Mouse (Mus musculus) midbrain, embryonic 15.5 days (tissue): ENCODE data around the gene Islr2. TPM values are rescaled to one million over a fixed set of nuclear protein-coding genes. Genes with fewer than 3 reads are reported as not detected.
A peak's percentile ranks its signal among the peaks of the same experiment; 100 is the strongest.

Source experiments
- ATAC-seq: fragments of 200-750 bp; cut with Nextera tagmentation; replicated peaks from 2 replicates; pipeline ENCODE4 v1.8.0; 2017; ENCODE audit warnings: moderate TSS enrichment
- H3K27ac ChIP-seq: fragments of 300-500 bp; sonication (generic); 2 replicates; pipeline ENCODE4 v1.5.1; 2015; ENCODE audit warnings: mild to moderate bottlenecking, inconsistent platforms
- H3K27me3 ChIP-seq: fragments of 300-500 bp; sonication (generic); replicated peaks from 2 replicates; pipeline ENCODE4 v1.6.1; 2015; ENCODE audit warnings: inconsistent platforms
- H3K36me3 ChIP-seq: fragments of 300-500 bp; sonication (generic); replicated peaks from 2 replicates; pipeline ENCODE4 v1.6.1; 2015; ENCODE audit warnings: inconsistent platforms
- H3K4me1 ChIP-seq: fragments of 300-500 bp; sonication (generic); 2 replicates; pipeline ENCODE4 v1.6.1; 2015; ENCODE audit warnings: inconsistent platforms
- H3K4me2 ChIP-seq: fragments of 300-500 bp; sonication (generic); 2 replicates; pipeline ENCODE4 v1.6.1; 2015; ENCODE audit warnings: inconsistent platforms, mild to moderate bottlenecking, moderate library complexity
- H3K4me3 ChIP-seq: fragments of 300-500 bp; sonication (generic); 2 replicates; pipeline ENCODE4 v1.5.1; 2015; ENCODE audit warnings: mild to moderate bottlenecking, inconsistent platforms
- H3K9ac ChIP-seq: fragments of 300-500 bp; sonication (generic); 2 replicates; pipeline ENCODE4 v1.6.1; 2015; ENCODE audit warnings: mild to moderate bottlenecking, inconsistent platforms
- H3K9me3 ChIP-seq: fragments of 300-500 bp; sonication (generic); 2 replicates; pipeline ENCODE4 v1.6.1; 2016; ENCODE audit warnings: inconsistent platforms
- WGBS: fragments of 180-500 bp; shearing (Covaris S2); methylation state at CpG from one replicate; pipeline ENCODE4 v1.1.7; 2015; ENCODE audit warnings: mixed read lengths; 5-methylcytosine and 5-hydroxymethylcytosine counted together
- polyA plus RNA-seq: library from polyadenylated mRNA; unstranded; fragments of >200 nt; fragmentation: Nextera tagmentation; extraction: Ambion mirVana; gene quantifications from 2 replicates; pipeline ENCODE4 v1.2.1, GENCODE M21; 2015

Islr2 gene
- polyA plus RNA-seq, 1 experiment from 2014 or later, result 44.4 TPM

DNA sequence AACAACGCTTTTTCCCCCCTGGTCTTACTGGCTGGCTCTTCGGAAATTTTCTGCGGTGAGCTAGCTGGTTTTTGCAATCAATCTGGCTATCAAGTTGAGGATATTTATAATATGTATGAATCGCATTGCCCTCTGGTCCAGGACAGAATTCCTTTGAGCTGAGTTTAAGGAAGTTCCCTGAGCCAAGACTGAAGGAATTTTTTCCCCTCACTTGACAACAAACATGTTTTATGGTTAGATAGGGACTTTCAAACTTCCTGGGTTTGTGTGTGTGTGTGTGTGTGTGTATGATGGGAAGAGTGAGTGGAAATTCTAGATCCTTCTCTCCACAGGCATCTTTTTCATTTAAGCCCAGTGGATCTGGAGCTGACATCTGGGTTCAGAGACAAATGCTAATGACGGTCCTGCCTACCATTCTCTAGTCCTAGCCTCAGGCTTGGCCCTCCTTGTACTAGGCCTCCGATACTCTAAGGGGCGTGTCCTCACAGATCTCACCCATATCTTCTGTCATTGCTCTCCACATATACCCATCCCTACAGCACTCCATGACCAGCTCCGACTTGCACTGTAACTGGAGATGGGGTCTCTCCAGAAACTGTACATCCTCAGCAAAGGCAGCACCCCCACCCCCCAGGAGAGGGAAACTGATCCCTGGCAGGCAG lies 10.5 kb upstream of the Islr2 start:
- Histone ChIP-seq H3K4me3 (no peak overlapping the region), H3K4me1 (0 out of 2 replicates have a peak, but pooled peaks cover 9% of the 10 kb centered on the region), H3K9ac (no peak overlapping the region), H3K27me3 (no peaks in the 10 kb centered on the region), H3K9me3 (no peaks in the 10 kb centered on the region), H3K4me2 (no peak overlapping the region), H3K36me3 (no peaks in the 10 kb centered on the region), H3K27ac (no peak overlapping the region)
- 62% methylated on average over 8 of the region's 8 CpGs for whole genome bisulfite sequencing
- no peak for ATAC-seq

DNA sequence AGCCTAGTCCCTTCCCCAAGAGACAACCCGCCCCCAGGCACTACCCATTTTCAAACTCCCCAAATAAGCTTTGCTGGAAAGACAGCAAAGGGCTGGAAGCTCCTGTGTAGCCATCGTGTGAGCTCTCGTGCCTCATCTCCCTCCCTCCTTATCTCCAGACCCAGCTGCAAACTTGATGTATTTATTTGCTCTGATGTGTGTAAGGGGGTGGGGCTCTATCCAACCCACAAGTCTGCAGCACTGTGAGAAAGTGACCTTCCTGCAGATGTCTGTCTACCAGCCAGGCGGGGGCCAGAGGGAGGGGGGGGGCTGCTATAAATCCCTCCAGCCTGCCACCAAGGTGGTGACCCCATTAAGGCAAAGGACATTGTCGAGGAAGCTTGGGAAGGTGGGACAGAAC lies 9.7 kb upstream of the Islr2 start:
- H3K27ac ChIP-seq, result 0 out of 2 replicates have a peak overlapping the region, but pooled peaks have one; percentile 14
- no peaks in the 10 kb centered on the region for H3K27me3 ChIP-seq
- H3K4me1 ChIP-seq, result 0 out of 2 replicates have a peak, but pooled peaks cover 9% of the 10 kb centered on the region
- H3K4me3 ChIP-seq, result no peak overlapping the region
- H3K9ac ChIP-seq, result no peak overlapping the region
- H3K36me3 ChIP-seq, result no peaks in the 10 kb centered on the region
- no peak overlapping the region for H3K4me2 ChIP-seq
- ATAC-seq, result no peak
- WGBS, result 30% methylated on average over 5 of the region's 5 CpGs
- H3K9me3 ChIP-seq, result no peaks in the 10 kb centered on the region

DNA sequence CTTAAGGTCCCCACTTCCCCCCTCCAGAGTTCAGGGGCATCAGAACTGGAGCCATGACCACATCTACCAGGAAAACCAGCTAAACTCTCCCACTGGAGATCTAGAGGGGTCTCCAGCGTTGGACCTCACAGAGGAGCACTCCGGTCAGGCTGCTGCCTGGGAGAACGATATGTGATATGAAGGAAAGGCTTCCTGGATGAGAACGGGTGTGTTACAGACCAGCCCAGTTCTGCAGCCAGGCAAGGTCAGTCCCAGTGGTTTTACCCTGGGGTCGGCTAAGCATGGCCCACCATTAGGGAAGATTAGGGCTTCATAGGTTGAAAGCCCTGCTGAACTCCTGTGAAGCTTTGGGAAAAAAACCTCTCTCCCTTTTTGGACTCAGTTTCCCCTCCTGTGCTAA lies 9.3 kb upstream of the Islr2 start:
- Histone ChIP-seq H3K9me3 (no peaks in the 10 kb centered on the region), H3K4me1 (0 out of 2 replicates have a peak, but pooled peaks cover 9% of the 10 kb centered on the region), H3K27me3 (no peaks in the 10 kb centered on the region), H3K36me3 (no peaks in the 10 kb centered on the region), H3K27ac (0 out of 2 replicates have a peak overlapping the region, but pooled peaks have one; percentile 14), H3K9ac (no peak overlapping the region), H3K4me2 (no peak overlapping the region), H3K4me3 (no peak overlapping the region)
- 83% methylated on average over 5 of the region's 5 CpGs for WGBS
- no peak for ATAC-seq

DNA sequence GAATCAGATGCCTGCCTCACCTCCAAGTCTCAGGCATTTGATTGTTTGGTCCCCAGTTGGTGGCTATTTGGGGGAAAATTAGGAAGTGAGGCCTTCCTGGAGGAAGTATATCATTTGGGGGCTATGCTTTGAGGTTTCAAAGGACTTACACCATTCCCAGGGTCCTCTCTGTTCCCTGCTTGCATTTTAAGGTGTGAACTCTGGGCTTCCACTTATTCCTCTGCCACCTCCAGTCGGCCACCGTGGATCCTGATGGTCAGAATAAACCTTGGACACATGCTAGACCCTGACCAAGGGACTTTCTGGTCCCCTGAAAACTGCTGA lies 6.1 kb upstream of the Islr2 start:
- H3K4me1 ChIP-seq, result 0 out of 2 replicates have a peak, but pooled peaks cover 13% of the 10 kb centered on the region
- H3K9me3 ChIP-seq, result no peaks in the 10 kb centered on the region
- no peak overlapping the region for H3K9ac ChIP-seq
- no peaks in the 10 kb centered on the region for H3K27me3 ChIP-seq
- no peak overlapping the region for H3K27ac ChIP-seq
- ATAC-seq, result no peak
- no peak overlapping the region for H3K4me2 ChIP-seq
- WGBS, result 84% methylated on average over 2 of the region's 2 CpGs
- no peak overlapping the region for H3K4me3 ChIP-seq
- no peaks in the 10 kb centered on the region for H3K36me3 ChIP-seq

DNA sequence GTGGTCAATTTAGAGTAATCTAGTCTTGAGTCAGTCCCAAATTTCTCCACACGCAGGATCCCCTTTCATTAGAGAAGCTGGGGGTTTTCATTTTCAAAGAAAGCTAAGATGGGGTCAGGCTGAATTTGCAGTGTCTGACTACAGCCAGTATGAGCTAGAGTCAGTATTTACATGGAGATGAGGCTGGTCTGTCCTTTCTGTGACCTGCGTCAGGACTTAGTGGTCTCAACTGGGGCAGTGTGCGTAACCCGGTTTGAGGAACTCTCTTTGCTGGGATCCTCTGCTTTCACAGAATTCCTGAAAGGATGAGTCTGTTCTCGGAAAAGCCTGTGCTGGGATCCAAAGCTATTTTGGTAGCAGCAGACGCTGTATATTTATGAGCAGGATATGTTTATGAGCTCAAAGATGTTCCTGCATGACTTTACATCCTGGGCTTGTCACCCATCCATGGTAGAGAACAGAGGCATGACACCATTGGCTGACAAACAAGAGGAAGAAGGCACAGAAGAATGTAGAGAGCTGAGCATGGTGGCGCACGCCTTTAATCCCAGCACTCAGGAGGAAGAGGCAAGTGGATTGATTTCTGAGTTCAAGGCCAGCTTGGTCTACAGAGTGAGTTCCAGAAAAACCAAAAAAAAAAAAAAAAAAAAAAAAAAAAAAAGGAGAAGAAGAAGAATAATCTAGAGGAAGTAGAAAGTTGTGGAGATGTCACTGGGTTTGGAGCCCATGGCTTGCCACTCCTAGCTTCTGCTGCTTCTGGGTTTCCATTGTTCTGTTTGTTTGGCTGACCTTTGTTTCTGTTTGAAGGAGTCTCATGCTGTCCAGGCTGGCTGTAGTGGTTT lies 5.6 kb upstream of the Islr2 start:
- H3K4me1 ChIP-seq, result peaks cover 19% of the 10 kb centered on the region; the same call in 1 of the 2 replicates
- no peak overlapping the region for H3K27ac ChIP-seq
- H3K27me3 ChIP-seq, result peaks cover 4% of the 10 kb centered on the region; the same call in 1 of the 2 replicates
- ATAC-seq, result no peak
- no peak overlapping the region for H3K4me2 ChIP-seq
- H3K9ac ChIP-seq, result no peak overlapping the region
- no peak overlapping the region for H3K4me3 ChIP-seq
- H3K9me3 ChIP-seq, result no peaks in the 10 kb centered on the region
- no peaks in the 10 kb centered on the region for H3K36me3 ChIP-seq
- 81% methylated on average over 8 of the region's 8 CpGs for WGBS

DNA sequence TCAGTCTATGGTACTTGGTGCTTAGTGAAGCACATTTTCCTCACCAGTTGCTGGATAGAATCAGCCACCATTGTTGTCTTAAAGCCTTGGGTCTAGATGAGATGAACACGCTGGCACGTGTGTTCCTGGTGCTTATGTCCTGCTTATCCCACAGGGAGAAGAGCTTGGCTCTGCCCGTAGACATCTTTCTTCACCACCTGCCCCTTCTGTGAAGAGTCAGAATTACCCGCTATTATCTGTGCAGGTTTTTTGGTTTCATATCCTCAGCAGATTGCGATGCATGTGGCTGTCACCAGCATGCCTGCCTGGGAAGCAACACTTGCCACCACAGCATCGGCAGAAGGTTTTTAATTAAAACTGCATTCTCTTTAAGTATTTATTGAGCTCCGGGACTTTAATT lies 1.9 kb upstream of the Islr2 start:
- Histone ChIP-seq H3K9ac (no peak overlapping the region), H3K4me1 (peaks cover 37% of the 10 kb centered on the region), H3K9me3 (no peaks in the 10 kb centered on the region), H3K4me3 (no peak overlapping the region), H3K36me3 (no peaks in the 10 kb centered on the region), H3K27me3 (peaks cover 22% of the 10 kb centered on the region), H3K4me2 (peak overlapping the region; percentile 67), H3K27ac (0 out of 2 replicates have a peak overlapping the region, but pooled peaks have one; percentile 23)
- no peak for ATAC-seq
- WGBS, result 68% methylated on average over 7 of the region's 7 CpGs

DNA sequence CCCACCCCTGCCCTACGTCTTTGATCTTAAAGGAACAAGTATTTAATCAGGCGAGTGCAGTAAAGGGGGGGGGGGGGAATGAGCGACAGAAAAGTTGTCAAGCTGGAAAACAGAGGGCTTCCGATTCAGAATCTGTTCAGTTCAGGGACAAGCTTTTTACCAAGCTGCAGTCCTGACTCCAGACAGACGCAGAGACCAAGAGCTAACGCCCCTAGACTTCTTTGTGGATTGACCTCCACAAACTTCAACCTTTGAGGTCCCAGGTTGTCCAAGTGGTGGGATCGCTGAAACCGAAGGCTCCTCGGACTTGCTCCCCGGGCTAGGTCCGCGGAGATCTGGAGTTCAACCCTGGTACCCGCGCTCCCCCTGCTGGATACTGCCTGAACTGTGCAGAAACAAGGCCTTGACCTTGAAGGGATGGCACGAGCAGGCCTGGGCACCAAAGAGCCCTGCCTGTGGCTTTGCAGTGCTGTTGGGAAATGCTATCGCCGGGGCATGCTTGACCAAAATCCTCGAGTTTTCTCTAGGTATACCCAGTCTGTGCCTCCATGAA lies 405 bp upstream of the Islr2 start:
- Histone ChIP-seq H3K36me3 (no peaks in the 10 kb centered on the region), H3K4me2 (peak overlapping the region; percentile 67), H3K27ac (peak overlapping the region; percentile 86), H3K27me3 (peaks cover 36% of the 10 kb centered on the region), H3K9ac (peak overlapping the region; percentile 48; the same call in 1 of the 2 replicates), H3K9me3 (no peaks in the 10 kb centered on the region), H3K4me3 (peak overlapping the region; percentile 42), H3K4me1 (peaks cover 43% of the 10 kb centered on the region)
- 5% methylated on average over 18 of the region's 18 CpGs for WGBS
- peak; percentile 34; the same call in 1 of the 2 replicates for ATAC-seq

DNA sequence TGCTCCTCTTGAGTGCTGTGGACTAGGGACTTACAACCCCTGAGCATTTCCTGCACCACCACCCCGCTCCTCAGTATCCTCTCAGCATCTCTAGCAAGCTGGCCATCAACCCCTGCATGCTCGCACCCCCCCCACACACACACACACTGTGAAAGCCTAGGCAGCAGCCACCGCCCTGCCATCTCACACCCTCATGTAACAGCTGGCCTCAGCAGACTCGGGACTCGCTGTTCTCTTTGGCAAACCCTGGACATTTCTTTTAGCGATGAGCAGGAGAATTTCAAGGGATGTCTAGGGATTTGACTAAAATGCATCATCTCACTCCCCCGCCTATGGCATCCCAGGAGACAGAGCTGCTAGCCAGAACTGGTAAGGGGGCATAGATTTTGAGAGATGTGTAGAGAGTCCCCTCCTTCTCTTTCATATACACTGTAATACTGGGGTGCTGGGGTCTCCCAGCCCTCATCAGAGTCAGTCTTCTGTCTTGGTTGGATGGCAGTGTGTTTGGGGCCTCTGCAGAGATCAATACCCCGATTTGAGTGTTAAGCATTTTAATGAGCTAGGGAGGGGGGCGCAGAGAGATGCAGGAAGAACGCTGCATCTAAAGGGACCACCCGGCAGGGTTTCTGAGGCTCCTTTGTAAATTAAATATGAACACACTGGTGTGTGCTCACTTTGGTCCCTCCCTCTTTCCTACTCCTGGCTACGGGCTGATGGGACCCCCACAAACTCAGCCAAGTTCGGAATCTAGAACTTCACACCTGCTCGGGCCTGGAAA lies 1.3 kb downstream of the Islr2 start:
- H3K4me3 ChIP-seq, result peak overlapping the region; percentile 42
- WGBS, result 4% methylated on average over 14 of the region's 14 CpGs
- H3K27ac ChIP-seq, result peak overlapping the region; percentile 86
- H3K4me2 ChIP-seq, result peak overlapping the region; percentile 67
- no peak for ATAC-seq
- peaks cover 59% of the 10 kb centered on the region for H3K4me1 ChIP-seq
- H3K9me3 ChIP-seq, result no peaks in the 10 kb centered on the region
- peak overlapping the region; percentile 48 for H3K9ac ChIP-seq
- H3K27me3 ChIP-seq, result peaks cover 52% of the 10 kb centered on the region
- no peaks in the 10 kb centered on the region for H3K36me3 ChIP-seq

DNA sequence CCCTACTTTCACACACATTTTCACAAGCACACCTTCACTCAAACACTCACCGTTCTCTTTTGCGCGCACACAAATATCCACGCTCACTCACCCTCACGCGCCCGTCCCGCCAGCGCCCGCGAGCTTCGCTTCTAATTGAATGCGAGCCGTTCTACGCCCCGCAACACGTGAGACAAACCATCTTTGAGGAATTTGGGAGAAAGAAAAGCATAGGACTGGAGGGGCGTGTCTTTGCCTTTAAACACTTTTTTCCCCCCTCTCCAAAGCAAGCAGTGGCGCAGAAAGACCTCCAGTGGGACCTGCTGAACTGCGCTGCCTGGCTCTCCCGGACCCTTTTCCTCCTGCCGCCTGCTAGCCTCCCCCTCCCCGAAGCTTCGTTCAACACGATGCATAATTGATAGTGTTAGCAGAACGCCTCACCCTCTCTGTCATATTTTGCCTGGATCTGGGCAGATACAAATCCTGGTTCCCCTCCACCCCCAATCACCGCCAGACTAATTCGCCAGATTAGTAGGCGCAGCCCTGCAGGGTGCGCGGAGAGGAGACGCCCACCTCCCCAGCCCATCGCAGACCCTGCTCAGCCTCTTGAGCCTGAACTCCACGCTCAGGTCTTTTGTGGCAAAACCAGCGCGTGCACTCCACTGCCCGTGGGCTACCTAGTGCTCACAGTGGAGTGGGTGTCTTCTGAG lies 2.1 kb downstream of the Islr2 start:
- Histone ChIP-seq H3K4me2 (peak overlapping the region; percentile 67), H3K27ac (peak overlapping the region; percentile 86), H3K9ac (peak overlapping the region; percentile 48), H3K4me3 (peak overlapping the region; percentile 42), H3K36me3 (no peaks in the 10 kb centered on the region), H3K4me1 (peaks cover 66% of the 10 kb centered on the region), H3K9me3 (no peaks in the 10 kb centered on the region), H3K27me3 (peaks cover 57% of the 10 kb centered on the region)
- under 1% methylated on average over 37 of the region's 37 CpGs for WGBS
- no peak for ATAC-seq

DNA sequence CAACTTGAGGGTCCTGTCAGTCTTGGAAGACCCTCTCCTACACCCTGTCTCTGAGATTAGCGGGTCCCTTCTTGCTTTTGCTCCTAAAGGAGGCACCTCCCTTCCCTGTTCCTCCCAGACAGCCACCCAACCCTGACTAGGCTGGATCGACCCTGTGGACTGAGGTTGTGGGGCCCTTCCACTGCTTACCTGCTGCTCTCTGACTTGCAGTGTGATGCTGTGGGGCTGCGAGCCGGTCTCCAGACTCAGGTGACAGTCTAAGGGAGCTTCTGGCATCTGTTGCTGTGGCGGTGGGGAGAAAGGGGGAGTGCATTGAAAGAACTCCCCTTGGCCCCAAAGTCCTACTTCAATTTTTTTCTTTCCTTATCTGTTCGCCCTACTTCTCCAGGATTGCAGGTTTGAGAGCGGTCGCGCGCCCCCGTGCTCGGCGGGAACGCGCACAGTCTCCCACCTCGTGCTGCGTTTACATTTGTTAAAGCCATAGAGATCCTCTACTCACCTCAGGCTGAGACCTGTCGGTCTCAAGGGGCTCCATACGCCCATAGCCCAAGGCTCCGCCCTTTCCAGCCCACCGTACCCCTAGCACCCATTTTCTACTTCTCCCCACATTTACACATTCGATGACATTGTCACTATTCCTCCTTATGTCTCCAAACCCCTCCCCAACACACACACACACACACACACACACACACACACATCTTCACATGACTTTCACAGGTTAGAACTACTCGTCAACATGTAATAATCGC lies 2.9 kb downstream of the Islr2 start:
- H3K4me2 ChIP-seq, result peak overlapping the region; percentile 67
- peak overlapping the region; percentile 86 for H3K27ac ChIP-seq
- H3K4me3 ChIP-seq, result peak overlapping the region; percentile 42
- H3K9ac ChIP-seq, result peak overlapping the region; percentile 48
- 1% methylated on average over 24 of the region's 24 CpGs for WGBS
- no peak for ATAC-seq
- H3K9me3 ChIP-seq, result no peaks in the 10 kb centered on the region
- peaks cover 74% of the 10 kb centered on the region for H3K4me1 ChIP-seq
- H3K27me3 ChIP-seq, result peaks cover 57% of the 10 kb centered on the region
- no peaks in the 10 kb centered on the region for H3K36me3 ChIP-seq
